Mouse (Mus musculus): Measurements from ENCODE around the gene Ring1. TPM values are rescaled to one million over a fixed set of nuclear protein-coding genes. Genes with fewer than 3 reads are reported as not detected.

Ring1 gene
- polyA plus RNA-seq, 1 experiment from 2014 or later: 6.0 TPM

- Histone ChIP-seq H3K4me1 (ENCODE audit: insufficient read depth) (peaks cover 34% of the 10 kb centered on the region), H3K4me3 (ENCODE audit: low read depth, low read length) (no peak overlapping the region)
Measured at GRCm38 (mm10) chr17:34034064-34034463, 9.6 kb upstream of the Ring1 start.

GRCm38 (mm10) chr17:34033441-34033840 lies 9.0 kb upstream of the Ring1 start:
- Histone ChIP-seq H3K4me1 (ENCODE audit: insufficient read depth) (peaks cover 32% of the 10 kb centered on the region), H3K9me3 (ENCODE audit: low read length) (no peaks in the 10 kb centered on the region), H3K27me3 (ENCODE audit: insufficient read depth, low read length) (no peaks in the 10 kb centered on the region), H3K9ac (replicated peaks) (no peak overlapping the region; the same call in 1 of the 2 replicates), H3K4me2 (ENCODE audit: low read depth, low read length) (peak overlapping the region; percentile 94), H3K4me3 (ENCODE audit: low read depth, low read length) (peak overlapping the region; percentile 79), H3K27ac (ENCODE audit: low read depth) (peak overlapping the region; percentile 96), H3K36me3 (replicated peaks; ENCODE audit: insufficient read depth, low read length) (peaks cover 50% of the 10 kb centered on the region)
- no peak for TF ChIP-seq EP300 (IDR thresholded peaks at IDR 0.05; ENCODE audit: low read depth)
- 72% methylated on average over 9 of the region's 9 CpGs for WGBS (ENCODE audit: insufficient replicate concordance)
- ATAC-seq (no peak), DNase-seq (no peak)

More at GRCm38 (mm10) chr17:34034064-34034463, 9.6 kb upstream of the Ring1 start:
- no peaks in the 10 kb centered on the region for H3K27me3 ChIP-seq (ENCODE audit: insufficient read depth, low read length)
- H3K27ac ChIP-seq (ENCODE audit: low read depth): peak overlapping the region; percentile 96
- no peaks in the 10 kb centered on the region for H3K9me3 ChIP-seq (ENCODE audit: low read length)
- H3K9ac ChIP-seq (replicated peaks): no peak overlapping the region
- peak; percentile 81 for DNase-seq
- ATAC-seq: no peak
- H3K4me2 ChIP-seq (ENCODE audit: low read depth, low read length): no peak overlapping the region
- 77% methylated on average over 10 of the region's 10 CpGs for WGBS (ENCODE audit: insufficient replicate concordance)
- TF ChIP-seq CTCF (IDR thresholded peaks at IDR 0.05; ENCODE audit: low read depth): peak; percentile 82
- no peak for TF ChIP-seq EP300 (IDR thresholded peaks at IDR 0.05; ENCODE audit: low read depth)
- peaks cover 44% of the 10 kb centered on the region for H3K36me3 ChIP-seq (replicated peaks; ENCODE audit: insufficient read depth, low read length)

- H3K27me3 ChIP-seq (ENCODE audit: insufficient read depth, low read length): no peaks in the 10 kb centered on the region
- WGBS (ENCODE audit: insufficient replicate concordance): 21% methylated on average over 9 of the region's 9 CpGs
- H3K9me3 ChIP-seq (ENCODE audit: low read length): no peaks in the 10 kb centered on the region
- no peak for TF ChIP-seq EP300 (IDR thresholded peaks at IDR 0.05; ENCODE audit: low read depth)
- TF ChIP-seq CTCF (IDR thresholded peaks at IDR 0.05; ENCODE audit: low read depth): no peak; the same call in 1 of the 2 replicates
- DNase-seq: no peak
- H3K9ac ChIP-seq (replicated peaks): peak overlapping the region; percentile 88
- H3K27ac ChIP-seq (ENCODE audit: low read depth): peak overlapping the region; percentile 96
- peaks cover 50% of the 10 kb centered on the region for H3K36me3 ChIP-seq (replicated peaks; ENCODE audit: insufficient read depth, low read length)
- no peak for ATAC-seq
- H3K4me2 ChIP-seq (ENCODE audit: low read depth, low read length): peak overlapping the region; percentile 94
- peak overlapping the region; percentile 79 for H3K4me3 ChIP-seq (ENCODE audit: low read depth, low read length)
- H3K4me1 ChIP-seq (ENCODE audit: insufficient read depth): peaks cover 35% of the 10 kb centered on the region
Measured at GRCm38 (mm10) chr17:34032806-34033205, 8.3 kb upstream of the Ring1 start.

- Histone ChIP-seq H3K4me1 (ENCODE audit: insufficient read depth) (peaks cover 40% of the 10 kb centered on the region), H3K4me2 (ENCODE audit: low read depth, low read length) (peak overlapping the region; percentile 94), H3K27me3 (ENCODE audit: insufficient read depth, low read length) (no peaks in the 10 kb centered on the region), H3K36me3 (replicated peaks; ENCODE audit: insufficient read depth, low read length) (peaks cover 44% of the 10 kb centered on the region), H3K27ac (ENCODE audit: low read depth) (peak overlapping the region; percentile 96), H3K4me3 (ENCODE audit: low read depth, low read length) (peak overlapping the region; percentile 79), H3K9me3 (ENCODE audit: low read length) (no peaks in the 10 kb centered on the region), H3K9ac (replicated peaks) (peak overlapping the region; percentile 88)
- WGBS (ENCODE audit: insufficient replicate concordance): under 1% methylated on average over 22 of the region's 48 CpGs
- no peak for TF ChIP-seq EP300 (IDR thresholded peaks at IDR 0.05; ENCODE audit: low read depth)
- no peak for TF ChIP-seq CTCF (IDR thresholded peaks at IDR 0.05; ENCODE audit: low read depth)
- ATAC-seq (peak; percentile 44), DNase-seq (peak; percentile 84)
Measured at GRCm38 (mm10) chr17:34032174-34032632, 7.7 kb upstream of the Ring1 start.

GRCm38 (mm10) chr17:34031465-34032173 lies 7.1 kb upstream of the Ring1 start, which contains the start of the genes Slc39a7 and Rxrb:
Slc39a7 (minus strand) TSS chr17:34031682.
Rxrb (plus strand) TSS chr17:34031812.
- Histone ChIP-seq H3K27me3 (ENCODE audit: insufficient read depth, low read length) (no peaks in the 10 kb centered on the region), H3K36me3 (replicated peaks; ENCODE audit: insufficient read depth, low read length) (peaks cover 40% of the 10 kb centered on the region), H3K9ac (replicated peaks) (peak within 1 kb of the TSS; percentile 88), H3K4me2 (ENCODE audit: low read depth, low read length) (peak within 1 kb of the TSS; percentile 94), H3K27ac (ENCODE audit: low read depth) (peak within 1 kb of the TSS; percentile 96), H3K4me1 (ENCODE audit: insufficient read depth) (peaks cover 45% of the 10 kb centered on the region), H3K4me3 (ENCODE audit: low read depth, low read length) (peak within 1 kb of the TSS; percentile 79), H3K9me3 (ENCODE audit: low read length) (no peaks in the 10 kb centered on the region)
- WGBS (ENCODE audit: insufficient replicate concordance): under 1% methylated on average over 70 of the region's 88 CpGs
- ATAC-seq (peak; percentile 79), DNase-seq (peak; percentile 99)
- TF ChIP-seq EP300 (IDR thresholded peaks at IDR 0.05; ENCODE audit: low read depth) (peak; percentile 53; the same call in 1 of the 2 replicates), CTCF (IDR thresholded peaks at IDR 0.05; ENCODE audit: low read depth) (no peak)

- peak overlapping the region; percentile 94 for H3K4me2 ChIP-seq (ENCODE audit: low read depth, low read length)
- ATAC-seq (peak; percentile 2; the same call in 1 of the 2 replicates), DNase-seq (no peak)
- H3K9ac ChIP-seq (replicated peaks): peak overlapping the region; percentile 81
- peaks cover 49% of the 10 kb centered on the region for H3K4me1 ChIP-seq (ENCODE audit: insufficient read depth)
- 3% methylated on average over 20 of the region's 20 CpGs for WGBS (ENCODE audit: insufficient replicate concordance)
- H3K27me3 ChIP-seq (ENCODE audit: insufficient read depth, low read length): no peaks in the 10 kb centered on the region
- peak overlapping the region; percentile 79 for H3K4me3 ChIP-seq (ENCODE audit: low read depth, low read length)
- TF ChIP-seq EP300 (IDR thresholded peaks at IDR 0.05; ENCODE audit: low read depth) (no peak), CTCF (IDR thresholded peaks at IDR 0.05; ENCODE audit: low read depth) (no peak)
- peak overlapping the region; percentile 96 for H3K27ac ChIP-seq (ENCODE audit: low read depth)
- no peaks in the 10 kb centered on the region for H3K9me3 ChIP-seq (ENCODE audit: low read length)
- H3K36me3 ChIP-seq (replicated peaks; ENCODE audit: insufficient read depth, low read length): peaks cover 33% of the 10 kb centered on the region
Measured at GRCm38 (mm10) chr17:34030861-34031326, 6.4 kb upstream of the Ring1 start.
